Mouse (Mus musculus): ENCODE data around the gene Slc28a1.
"Not testable (repeated sequence)": the region's sequence is repeated elsewhere in the genome, so short reads cannot be mapped to it uniquely, and the experiment has no call there.

Slc28a1 gene

GRCm38 (mm10) chr7:81123553-81123952 lies 9.0 kb downstream of the Slc28a1 start:
- no peak for DNase-seq (ENCODE audit: extremely low read depth, insufficient read length, low spot score)

GRCm38 (mm10) chr7:81124773-81125172 lies 10.2 kb downstream of the Slc28a1 start:
- DNase-seq (ENCODE audit: extremely low read depth, insufficient read length, low spot score), result no peak

GRCm38 (mm10) chr7:81125215-81126175 lies 10.9 kb downstream of the Slc28a1 start:
- no peak for DNase-seq (ENCODE audit: extremely low read depth, insufficient read length, low spot score)

DNA sequence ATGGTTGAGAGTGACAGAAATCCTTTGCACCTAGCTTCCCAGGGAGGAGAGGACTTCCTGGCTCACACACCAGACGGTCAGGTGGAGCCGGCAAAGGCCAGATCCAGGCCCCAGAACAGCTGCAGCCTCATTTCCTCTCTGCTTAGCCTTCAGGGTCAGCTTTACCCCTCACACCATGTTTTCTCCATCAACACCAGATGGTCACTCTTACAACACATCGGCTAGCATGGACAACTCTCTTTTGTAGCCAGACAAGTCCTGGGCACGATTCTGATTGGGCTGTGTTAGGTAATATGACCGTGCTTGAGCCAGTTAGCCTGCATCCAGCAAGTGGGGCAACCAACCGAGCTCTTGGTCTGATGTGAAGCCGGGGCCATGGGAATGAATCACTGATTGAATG lies 17.3 kb downstream of the Slc28a1 start:
- no peak for DNase-seq (ENCODE audit: extremely low read depth, insufficient read length, low spot score)

DNA sequence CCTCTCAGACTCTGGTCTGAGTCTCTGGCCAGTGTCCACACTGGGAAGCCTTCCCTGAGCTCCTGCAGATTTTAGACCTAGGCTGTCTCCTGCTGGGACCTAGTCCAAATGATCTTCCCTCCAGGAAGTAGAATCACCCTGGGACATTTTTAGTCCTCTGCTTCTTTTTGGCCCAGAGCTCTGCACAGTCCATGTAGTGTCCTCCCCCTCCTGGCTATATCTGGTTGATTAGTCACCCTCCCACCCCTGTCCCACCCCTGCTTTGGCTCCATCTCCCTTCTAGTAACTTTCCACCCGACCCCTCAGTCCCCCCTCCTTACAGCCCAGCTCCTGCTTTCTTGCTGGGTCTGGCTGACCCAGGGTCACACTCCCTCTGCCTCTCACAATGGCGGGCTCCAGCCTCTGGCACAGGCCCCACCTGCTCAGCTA lies 18.3 kb downstream of the Slc28a1 start:
- DNase-seq (ENCODE audit: extremely low read depth, insufficient read length, low spot score), result no peak

DNA sequence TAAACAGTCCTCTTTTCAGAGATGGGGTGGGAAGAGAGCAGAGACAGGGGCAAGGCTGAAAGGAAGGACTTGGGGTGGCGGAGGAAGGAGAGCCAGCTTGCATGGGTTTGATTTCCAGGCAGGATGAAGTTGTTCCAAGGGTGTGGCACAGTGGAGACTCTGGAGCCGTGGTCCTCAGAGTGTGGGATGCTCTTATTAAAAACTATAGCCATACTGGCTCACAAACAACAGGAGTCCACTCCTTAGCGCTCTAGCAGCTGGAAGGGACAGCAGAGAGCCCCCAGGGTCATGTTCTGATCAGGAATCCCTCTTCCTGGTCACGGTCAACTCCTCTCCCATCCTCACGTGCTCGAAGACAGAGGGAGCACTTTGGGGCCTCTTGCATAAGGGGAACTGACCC lies 18.8 kb downstream of the Slc28a1 start:
- DNase-seq (ENCODE audit: extremely low read depth, insufficient read length, low spot score), result no peak

GRCm38 (mm10) chr7:81133941-81134340 lies 19.3 kb downstream of the Slc28a1 start:
- DNase-seq (ENCODE audit: extremely low read depth, insufficient read length, low spot score), result no peak

GRCm38 (mm10) chr7:81134614-81135067 lies 20.0 kb downstream of the Slc28a1 start:
- peak; percentile 47 for DNase-seq (ENCODE audit: extremely low read depth, insufficient read length, low spot score)

- DNase-seq (ENCODE audit: extremely low read depth, insufficient read length, low spot score), result no peak
Observed at GRCm38 (mm10) chr7:81137292-81137691, 22.7 kb downstream of the Slc28a1 start.

- DNase-seq (ENCODE audit: extremely low read depth, insufficient read length, low spot score), result no peak
Observed at GRCm38 (mm10) chr7:81139100-81139499, 24.5 kb downstream of the Slc28a1 start.

- DNase-seq (ENCODE audit: extremely low read depth, insufficient read length, low spot score), result no peak
Observed at GRCm38 (mm10) chr7:81139671-81140404, 25.2 kb downstream of the Slc28a1 start.

GRCm38 (mm10) chr7:81141541-81141940 lies 26.9 kb downstream of the Slc28a1 start:
- DNase-seq (ENCODE audit: extremely low read depth, insufficient read length, low spot score), result no peak

- DNase-seq (ENCODE audit: extremely low read depth, insufficient read length, low spot score), result not testable (repeated sequence)
Observed at GRCm38 (mm10) chr7:81143056-81143455, 28.5 kb downstream of the Slc28a1 start.

DNA sequence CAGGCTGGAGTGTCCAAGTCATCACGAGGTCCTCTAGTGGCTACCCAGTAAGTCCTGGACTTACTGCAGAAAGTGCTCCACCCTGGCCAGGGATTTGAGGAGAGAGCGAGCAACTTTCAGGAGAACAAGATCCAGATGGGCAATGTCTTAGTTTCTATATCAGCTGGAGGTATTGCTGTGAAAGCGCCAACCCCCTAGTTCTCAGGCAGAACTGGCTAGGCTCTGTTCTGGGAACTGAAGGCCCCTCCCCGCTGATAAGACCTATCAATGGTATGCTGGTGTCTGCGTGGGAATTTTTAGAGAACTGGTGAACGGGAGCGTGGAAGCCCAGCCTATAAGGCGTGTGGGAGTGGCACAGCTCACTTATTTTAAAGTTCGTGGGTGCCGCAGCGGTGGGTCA lies 35.2 kb downstream of the Slc28a1 start:
- DNase-seq (ENCODE audit: extremely low read depth, insufficient read length, low spot score), result no peak

GRCm38 (mm10) chr7:81151216-81151615 lies 36.6 kb downstream of the Slc28a1 start:
- DNase-seq (ENCODE audit: extremely low read depth, insufficient read length, low spot score), result no peak

DNA sequence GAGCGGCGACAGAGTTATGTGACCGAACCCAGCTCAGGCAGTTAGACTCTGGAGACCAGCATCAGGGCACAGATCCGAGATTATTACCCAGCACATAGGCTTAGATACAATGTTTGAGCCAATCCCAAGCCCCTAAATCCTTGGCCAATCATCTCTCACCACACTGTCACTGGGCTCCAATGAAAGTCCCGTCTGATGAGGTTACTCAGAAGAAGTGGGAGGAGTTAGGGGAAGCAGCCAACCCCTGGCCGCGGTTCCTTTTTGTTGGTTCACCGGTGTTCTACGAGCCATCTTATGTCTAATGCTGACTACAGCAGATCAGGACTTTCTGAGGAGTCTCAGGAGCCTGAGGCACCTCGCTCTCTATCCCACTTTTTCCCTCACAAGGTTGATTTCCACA lies 37.7 kb downstream of the Slc28a1 start:
- no peak for DNase-seq (ENCODE audit: extremely low read depth, insufficient read length, low spot score)

DNA sequence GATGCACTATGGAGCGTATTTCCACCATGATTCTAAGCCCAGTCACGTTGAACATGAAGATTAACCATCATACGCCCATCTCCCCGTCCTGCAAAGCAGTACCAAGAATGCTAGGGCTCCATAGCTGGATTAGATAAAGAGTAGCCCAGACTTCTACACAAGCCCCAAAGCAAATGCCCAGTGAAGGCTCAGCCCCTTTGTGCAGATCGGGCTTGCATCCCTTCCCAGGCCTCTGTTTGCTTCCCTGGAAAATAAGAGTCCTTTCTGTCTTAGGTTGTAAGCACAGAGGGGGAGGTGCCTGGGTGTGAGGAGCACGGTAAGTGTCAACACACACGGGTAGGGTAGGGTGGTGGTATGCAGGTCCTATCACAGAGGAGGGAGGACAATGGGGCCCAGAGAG lies 38.2 kb downstream of the Slc28a1 start:
- DNase-seq (ENCODE audit: extremely low read depth, insufficient read length, low spot score), result no peak

DNA sequence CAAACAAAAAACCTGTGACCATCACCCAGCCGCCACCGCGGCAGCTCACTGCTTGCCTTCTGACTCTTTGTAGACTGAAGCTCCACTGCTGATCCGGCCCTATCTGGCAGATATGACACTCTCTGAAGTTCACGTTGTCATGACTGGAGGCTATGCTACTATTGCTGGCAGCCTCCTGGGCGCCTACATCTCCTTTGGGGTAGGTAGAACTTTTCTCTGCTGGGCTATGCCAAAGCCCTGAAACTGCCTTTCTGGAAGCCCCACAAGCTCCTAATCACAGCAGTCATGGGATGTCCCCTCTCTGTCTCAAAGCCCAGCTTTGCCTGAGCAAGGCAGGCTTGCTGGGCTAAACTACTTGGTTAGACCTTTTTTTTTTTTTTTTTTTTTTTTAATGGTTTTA lies 38.7 kb downstream of the Slc28a1 start:
- no peak for DNase-seq (ENCODE audit: extremely low read depth, insufficient read length, low spot score)

DNA sequence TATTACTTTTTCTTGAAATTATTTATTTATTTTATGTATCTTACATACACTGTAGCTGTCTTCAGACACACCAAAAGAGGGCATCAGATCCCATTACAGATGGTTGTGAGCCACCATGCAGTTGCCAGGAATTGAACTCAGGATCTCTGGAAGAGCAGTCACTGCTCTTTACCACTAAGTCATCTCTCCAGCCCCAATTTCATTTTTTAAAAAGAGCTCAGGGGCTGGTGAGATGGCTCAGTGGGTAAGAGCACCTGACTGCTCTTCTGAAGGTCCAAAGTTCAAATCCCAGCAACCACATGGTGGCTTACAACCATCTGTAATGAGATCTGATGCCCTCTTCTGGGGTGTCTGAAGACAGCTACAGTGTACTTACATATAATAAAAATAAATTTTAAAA lies 39.6 kb downstream of the Slc28a1 start:
- not testable (repeated sequence) for DNase-seq (ENCODE audit: extremely low read depth, insufficient read length, low spot score)

DNA sequence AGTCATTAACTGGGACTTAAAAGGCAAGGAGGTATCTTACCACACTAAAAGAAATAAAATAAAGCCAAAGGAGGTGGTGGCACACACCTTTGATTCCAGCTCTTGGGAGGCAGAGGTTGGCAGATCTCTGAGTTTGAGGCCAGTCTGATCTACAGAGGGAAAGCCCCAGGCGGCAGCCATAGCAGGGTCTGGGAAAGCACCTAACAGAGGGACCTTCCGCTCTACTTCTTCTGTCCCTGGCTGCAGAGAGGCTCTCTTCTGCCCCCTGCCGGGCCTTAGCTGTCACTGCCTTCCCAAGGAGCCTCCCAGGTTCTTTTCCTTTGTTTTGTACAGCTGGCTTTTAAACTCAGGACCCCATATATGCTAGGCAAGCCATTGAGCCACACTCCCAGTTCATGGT lies 40.4 kb downstream of the Slc28a1 start:
- DNase-seq (ENCODE audit: extremely low read depth, insufficient read length, low spot score), result no peak

- no peak for DNase-seq (ENCODE audit: extremely low read depth, insufficient read length, low spot score)
Observed at GRCm38 (mm10) chr7:81158933-81159332, 44.3 kb downstream of the Slc28a1 start.

GRCm38 (mm10) chr7:81161666-81162065 lies 47.1 kb downstream of the Slc28a1 start:
- DNase-seq (ENCODE audit: extremely low read depth, insufficient read length, low spot score), result no peak

Data from 3134 (cell line).